Mouse (Mus musculus) hindbrain, embryonic 11.5 days (tissue): Measurements from ENCODE around the gene Fxyd2. TPM values are rescaled to one million over a fixed set of nuclear protein-coding genes. Genes with fewer than 3 reads are reported as not detected.

Source experiments
- polyA plus RNA-seq: library from polyadenylated mRNA; unstranded; fragments of >200 nt; fragmentation: Nextera tagmentation; extraction: Ambion mirVana; gene quantifications from 2 replicates; pipeline ENCODE4 v1.2.1, GENCODE M21; 2014

Fxyd2 gene
- polyA plus RNA-seq, 1 experiment from 2014 or later: 1.5 TPM

Other genes with a start within 250 kb of the Fxyd2 start
- not detected in 2 replicates for gene BC049352, start 217.7 kb upstream of the Fxyd2 start, polyA plus RNA-seq
- 0.15 TPM in 1 of 2 replicates, not detected in the other for gene Tmprss4, start 195.6 kb upstream of the Fxyd2 start, polyA plus RNA-seq
- 0.49 and 0.51 TPM in 2 replicates for gene Il10ra, start 130.5 kb upstream of the Fxyd2 start, polyA plus RNA-seq
- 0.06 and 0.19 TPM in 2 replicates for gene Tmprss13, start 80.6 kb upstream of the Fxyd2 start, polyA plus RNA-seq
- gene Fxyd6, start 29.5 kb upstream of the Fxyd2 start, polyA plus RNA-seq: 108 and 111 TPM in 2 replicates
- gene Dscaml1, start 27.0 kb downstream of the Fxyd2 start, polyA plus RNA-seq: 0.52 and 0.80 TPM in 2 replicates